Mouse (Mus musculus): Measurements from ENCODE around the gene Pappa. TPM values are rescaled to one million over a fixed set of nuclear protein-coding genes. Genes with fewer than 3 reads are reported as not detected.

Gene Pappa
- total RNA-seq, 4 experiments from 2014 or later: 0.30 to 0.56 (median 0.37) TPM

GRCm38 (mm10) chr4:65166288-65166835, 42.4 kb downstream of the Pappa start:
- DNase-seq (ENCODE audit: low spot score in 2 of 2): no peak

DNA sequence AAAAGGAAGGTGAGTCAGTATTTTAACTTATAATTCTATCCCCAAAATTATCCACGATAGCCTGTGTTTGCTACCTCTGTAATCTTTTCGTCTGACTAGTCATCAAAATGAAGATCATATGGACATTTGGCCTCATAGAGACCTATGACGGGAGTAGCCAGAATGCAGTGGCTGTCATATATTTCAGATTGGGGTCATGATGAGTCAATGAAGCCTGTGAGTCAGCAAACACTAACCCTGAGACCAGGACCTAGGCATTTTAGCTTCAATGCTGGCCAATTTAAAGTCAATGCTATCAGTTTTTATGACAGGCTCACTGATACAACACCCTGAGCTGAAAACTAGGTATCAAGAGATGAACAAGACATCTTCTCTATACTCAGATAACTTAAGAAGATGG, 50.5 kb downstream of the Pappa start:
- no peak for DNase-seq (ENCODE audit: low spot score in 2 of 2)

GRCm38 (mm10) chr4:65178146-65178545, 54.2 kb downstream of the Pappa start:
- no peak for DNase-seq (ENCODE audit: low spot score in 2 of 2)

GRCm38 (mm10) chr4:65187236-65187635, 63.3 kb downstream of the Pappa start:
- DNase-seq (ENCODE audit: low spot score in 2 of 2): no peak

- DNase-seq (ENCODE audit: low spot score in 2 of 2): no peak
Measured at GRCm38 (mm10) chr4:65187716-65188115, 63.7 kb downstream of the Pappa start.

DNA sequence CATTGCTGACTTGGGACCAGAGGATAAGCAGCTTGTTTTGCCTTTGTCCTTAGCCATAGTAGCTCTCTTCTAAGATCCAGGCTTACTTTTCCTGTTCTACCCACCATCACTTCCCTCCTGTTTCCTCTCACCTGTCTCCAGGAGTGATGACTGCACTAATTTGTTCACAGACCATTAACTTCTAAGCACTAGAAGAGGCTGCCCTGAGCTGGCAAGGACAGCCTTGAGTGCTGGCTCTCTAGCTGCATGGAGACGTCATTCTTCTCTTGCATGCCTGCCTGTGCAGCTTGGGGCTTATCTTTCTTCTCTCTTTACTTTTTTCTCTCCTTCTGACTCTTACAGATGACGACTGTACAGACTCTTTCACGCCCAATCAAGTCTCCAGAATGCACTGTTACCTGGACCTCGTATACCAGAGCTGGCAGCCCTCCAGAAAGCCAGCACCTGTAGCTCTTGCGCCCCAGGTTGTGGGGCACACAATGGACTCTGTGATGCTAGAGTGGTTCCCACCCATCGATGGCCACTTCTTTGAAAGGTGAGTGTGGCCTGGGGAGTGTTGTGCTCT, 65.0 kb downstream of the Pappa start:
- no peak for DNase-seq (ENCODE audit: low spot score in 2 of 2)

GRCm38 (mm10) chr4:65192810-65193209, 68.8 kb downstream of the Pappa start:
- DNase-seq (ENCODE audit: low spot score in 2 of 2): no peak

DNA sequence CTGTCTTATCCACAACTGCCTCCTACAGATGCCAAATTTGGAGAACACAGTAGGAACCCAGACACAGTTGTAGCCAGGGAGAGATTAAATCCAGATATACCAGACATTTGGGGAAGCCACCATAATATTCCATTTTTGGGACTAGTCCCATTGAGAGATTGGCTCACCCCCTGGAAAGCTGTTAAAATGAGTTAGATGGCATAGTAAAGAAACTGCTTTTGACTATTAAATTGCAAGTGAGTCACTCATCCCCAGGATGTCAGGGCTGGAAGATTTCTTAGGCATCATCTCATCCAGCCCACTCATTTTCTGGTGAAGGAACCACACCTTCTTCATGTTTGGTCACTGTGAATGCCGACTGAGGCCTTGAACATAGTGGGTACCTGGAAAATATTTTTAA, 72.0 kb downstream of the Pappa start:
- DNase-seq (ENCODE audit: low spot score in 2 of 2): no peak

DNA sequence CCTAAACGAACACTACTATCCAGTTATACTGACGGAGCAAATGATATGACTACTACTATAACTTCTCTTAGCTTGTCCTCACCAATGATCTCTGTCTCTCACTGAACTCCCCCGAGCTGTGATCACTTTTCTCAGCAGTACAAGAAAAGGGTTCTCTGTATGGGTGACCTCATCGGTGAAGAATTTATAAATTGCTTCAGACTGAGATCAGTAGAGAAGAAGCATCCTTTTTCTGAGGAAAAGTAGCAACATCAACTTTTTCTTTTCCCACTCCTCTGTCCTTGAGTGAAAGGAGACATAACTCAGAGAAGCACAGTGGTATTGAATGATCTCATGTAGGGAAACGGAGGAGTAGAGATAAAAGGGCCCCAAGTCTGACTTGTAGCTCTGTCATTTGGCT, 79.7 kb downstream of the Pappa start:
- no peak for DNase-seq (ENCODE audit: low spot score in 2 of 2)

GRCm38 (mm10) chr4:65205446-65205845, 81.5 kb downstream of the Pappa start:
- no peak for DNase-seq (ENCODE audit: low spot score in 2 of 2)

GRCm38 (mm10) chr4:65209369-65210015, 85.5 kb downstream of the Pappa start:
- DNase-seq (ENCODE audit: low spot score in 2 of 2): no peak

- DNase-seq (ENCODE audit: low spot score in 2 of 2): no peak
Measured at GRCm38 (mm10) chr4:65216682-65217081, 92.7 kb downstream of the Pappa start.

DNA sequence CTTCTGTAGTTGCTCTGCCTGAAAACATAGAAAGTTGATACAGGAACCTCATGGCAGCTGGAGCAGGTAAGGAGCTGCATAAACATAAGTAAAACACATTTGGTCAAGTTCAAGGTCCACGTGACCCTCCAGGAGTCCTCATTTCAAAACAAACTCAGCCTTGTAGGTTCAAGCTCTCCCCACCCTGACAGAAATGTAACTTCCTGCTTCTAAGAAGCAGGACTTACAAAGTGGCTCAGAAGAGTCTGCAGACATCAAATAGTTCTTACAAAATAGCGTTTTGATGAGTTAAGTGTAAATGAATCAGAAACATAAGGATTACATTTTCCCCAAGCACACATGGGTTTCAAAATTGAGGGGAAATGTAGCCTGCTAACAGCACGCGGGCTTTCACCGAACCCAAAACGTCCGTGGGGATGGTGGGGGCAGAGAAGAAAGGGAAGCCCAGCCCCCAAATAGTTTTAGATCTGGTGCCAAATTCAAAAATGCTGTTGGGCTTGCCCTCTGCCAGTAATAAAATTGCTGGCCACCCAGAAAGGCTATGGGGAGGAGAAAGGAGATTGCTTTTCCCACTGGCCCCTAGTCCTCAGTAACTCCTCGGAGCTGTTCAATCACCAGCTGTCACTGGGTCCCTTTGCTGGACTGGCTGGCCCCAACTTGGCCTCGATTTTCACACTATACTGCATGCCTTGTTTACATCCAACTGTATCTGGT, 93.8 kb downstream of the Pappa start:
- DNase-seq (ENCODE audit: low spot score in 2 of 2): no peak

- DNase-seq (ENCODE audit: low spot score in 2 of 2): no peak
Measured at GRCm38 (mm10) chr4:65223901-65224300, 99.9 kb downstream of the Pappa start.

DNA sequence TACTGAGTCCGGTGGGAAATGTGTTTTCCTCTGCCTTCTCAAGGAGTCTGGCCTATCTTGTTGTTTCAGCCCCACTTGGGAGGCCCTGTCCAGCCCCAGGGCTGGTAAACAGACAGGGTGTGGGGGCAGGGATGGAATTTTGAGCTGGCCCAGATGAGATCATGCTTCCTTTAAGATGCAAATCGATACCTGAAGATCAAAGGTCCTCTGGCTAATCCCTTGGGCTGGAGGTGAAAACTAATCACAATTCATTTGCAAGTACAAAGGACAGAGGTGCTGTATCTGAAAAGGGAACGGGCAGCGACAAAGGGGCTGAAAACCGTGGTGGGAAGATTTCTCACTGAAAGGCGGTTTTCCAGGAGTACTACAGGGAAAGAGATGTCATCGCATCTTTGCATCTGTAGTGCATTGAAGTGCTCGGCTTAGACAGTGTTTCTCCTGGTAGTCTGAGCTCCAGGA, 114.6 kb downstream of the Pappa start:
- no peak for DNase-seq (ENCODE audit: low spot score in 2 of 2)

GRCm38 (mm10) chr4:65242434-65242931, 118.5 kb downstream of the Pappa start:
- DNase-seq (ENCODE audit: low spot score in 2 of 2): no peak

DNA sequence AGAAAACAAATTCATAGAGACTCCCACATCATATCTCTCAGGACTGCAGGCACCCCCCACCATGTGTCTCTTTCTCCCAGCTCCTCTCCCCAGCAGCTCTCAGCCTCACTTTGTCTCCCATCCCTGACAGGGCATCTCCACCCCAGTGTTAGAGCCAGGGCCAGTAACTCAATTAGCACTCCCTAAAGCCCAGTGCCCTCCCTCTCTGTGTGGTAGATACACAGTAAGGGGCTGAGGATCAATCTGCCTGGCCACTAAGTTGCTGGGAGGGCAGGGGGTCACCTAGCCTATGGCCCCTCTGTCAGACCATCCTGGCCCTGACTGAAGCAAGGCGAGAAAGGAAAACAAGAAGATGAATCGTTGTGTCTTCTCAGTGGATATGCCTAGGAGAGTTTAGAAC, 119.3 kb downstream of the Pappa start:
- DNase-seq (ENCODE audit: low spot score in 2 of 2): no peak

DNA sequence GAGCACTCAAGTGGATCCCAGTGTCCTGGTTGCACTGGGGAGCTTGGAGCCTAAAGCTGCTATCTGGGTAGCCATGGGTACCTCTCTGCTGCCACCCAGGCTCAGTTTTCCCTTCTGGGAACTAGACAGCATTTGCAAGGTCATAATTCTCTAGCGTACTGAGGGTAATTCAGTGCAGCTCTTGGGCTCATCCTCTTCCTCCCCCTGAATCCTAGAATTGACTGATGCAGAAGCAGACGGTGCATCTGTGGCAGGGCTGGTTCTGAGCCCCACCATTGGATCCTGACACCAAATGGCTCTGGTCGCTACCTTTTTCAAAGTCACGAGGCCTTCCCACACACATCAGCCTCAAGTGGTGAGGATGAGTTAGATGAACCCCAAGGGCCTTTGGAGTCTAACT, 121.0 kb downstream of the Pappa start:
- DNase-seq (ENCODE audit: low spot score in 2 of 2): no peak

- no peak for DNase-seq (ENCODE audit: low spot score in 2 of 2)
Measured at GRCm38 (mm10) chr4:65245440-65245839, 121.5 kb downstream of the Pappa start.

GRCm38 (mm10) chr4:65252193-65252592, 128.2 kb downstream of the Pappa start:
- no peak for DNase-seq (ENCODE audit: low spot score in 2 of 2)

DNA sequence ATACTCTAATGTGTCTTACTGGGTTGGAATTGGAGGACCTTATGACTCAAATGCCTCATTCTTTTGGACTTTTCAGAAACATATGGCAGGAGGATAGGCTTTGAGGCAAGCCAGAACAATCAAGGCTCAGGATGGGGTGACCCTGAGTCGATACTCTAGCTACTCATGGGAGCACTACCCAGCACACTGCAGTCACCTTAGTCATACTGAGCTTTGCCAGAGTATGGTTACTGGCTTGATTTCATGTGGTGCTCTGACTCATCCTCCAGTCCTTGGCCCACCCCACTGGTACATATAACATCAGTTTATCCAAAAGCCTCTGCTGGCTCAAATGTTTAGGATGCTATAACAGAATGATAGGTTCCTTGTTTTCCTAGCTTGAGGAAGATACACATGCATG, 130.1 kb downstream of the Pappa start:
- no peak for DNase-seq (ENCODE audit: low spot score in 2 of 2)

- no peak for DNase-seq (ENCODE audit: low spot score in 2 of 2)
Measured at GRCm38 (mm10) chr4:65267066-65267465, 143.1 kb downstream of the Pappa start.
